In genomic region chr6:36766941-36767340, GRCm38 (mm10) we compare ENCODE assay signal across 11 mouse cellular contexts. TPM values are rescaled to one million over a fixed set of nuclear protein-coding genes. Genes with fewer than 3 reads are reported as not detected.
"Had no signal": no experiment of that assay in that cellular context is flagged by ENCODE, and none has a peak within 500 bp of the region (broad histone marks: within the 10 kb centered on the region; RNA-seq: fewer than 3 reads in every experiment).

No protein-coding gene starts in this region.

- DNase-seq: gastrocnemius, postnatal 14 days; gastrocnemius, postnatal 36 days; heart, adult 18-20 months; heart, postnatal 10 days; heart, postnatal 4 days; kidney, postnatal 10 days; kidney, postnatal 25 days; kidney, postnatal 4 days; layer of hippocampus, adult 9-11 months; left cerebral cortex, postnatal 4 days had no signal

RNA-seq across cellular contexts. Expression of gene Ptn, which starts 43.1 kb away (rescaled TPM):
- polyA plus RNA-seq: liver, adult 2 months had no signal
